Mouse (Mus musculus) intestine, embryonic 16.5 days (tissue): ENCODE measurements around the gene Zfp853. TPM values are rescaled to one million over a fixed set of nuclear protein-coding genes. Genes with fewer than 3 reads are reported as not detected.

Experiments used
- ATAC-seq: fragments of 200-750 bp; cut with Nextera tagmentation; 2 replicates; pipeline ENCODE4 v1.8.0; 2017; ENCODE audit warnings: moderate TSS enrichment, moderate library complexity
- H3K27ac ChIP-seq: fragments of 300-500 bp; sonication (generic); 2 replicates; pipeline ENCODE4 v1.5.1; 2014; ENCODE audit warnings: mild to moderate bottlenecking, low read length
- H3K27me3 ChIP-seq: fragments of 300-500 bp; sonication (generic); replicated peaks from 2 replicates; pipeline ENCODE4 v1.6.1; 2014; ENCODE audit warnings: low read length, control low read depth, mixed read lengths; ENCODE audit not compliant: control insufficient read depth, insufficient read depth
- H3K36me3 ChIP-seq: fragments of 300-500 bp; sonication (generic); 2 replicates; pipeline ENCODE4 v1.6.1; 2014; ENCODE audit warnings: low read length, control low read depth; ENCODE audit not compliant: control insufficient read depth, insufficient read depth
- H3K4me1 ChIP-seq: fragments of 300-500 bp; sonication (generic); 2 replicates; pipeline ENCODE4 v1.6.1; 2014; ENCODE audit warnings: low read length, control low read depth, mixed read lengths; ENCODE audit not compliant: control insufficient read depth, insufficient read depth
- H3K4me2 ChIP-seq: fragments of 300-500 bp; sonication (generic); 2 replicates; pipeline ENCODE4 v1.6.1; 2014; ENCODE audit warnings: low read depth, low read length, control low read depth
- H3K4me3 ChIP-seq: fragments of 300-500 bp; sonication (generic); 2 replicates; pipeline ENCODE4 v1.5.1; 2014; ENCODE audit warnings: mild to moderate bottlenecking, low read length
- H3K9ac ChIP-seq: fragments of 300-500 bp; sonication (generic); 2 replicates; pipeline ENCODE4 v1.6.1; 2014; ENCODE audit warnings: low read depth, low read length
- H3K9me3 ChIP-seq: fragments of 300-500 bp; sonication (generic); 2 replicates; pipeline ENCODE4 v1.6.1; 2016; ENCODE audit warnings: low read length, control low read depth; ENCODE audit not compliant: control insufficient read depth
- WGBS: fragments of 180-500 bp; shearing (Covaris S2); extraction: QIAGEN DNeasy Blood & Tissue Kit; methylation state at CpG from one replicate; pipeline ENCODE4 v1.1.7; 2014; 5-methylcytosine and 5-hydroxymethylcytosine counted together
- polyA plus RNA-seq: library from polyadenylated mRNA; unstranded; fragments of >200 nt; fragmentation: Nextera tagmentation; extraction: Ambion mirVana; gene quantifications from 2 replicates; pipeline ENCODE4 v1.2.1, GENCODE M21; 2015

Zfp853 gene
- polyA plus RNA-seq, 1 experiment from 2014 or later, result not detected

DNA sequence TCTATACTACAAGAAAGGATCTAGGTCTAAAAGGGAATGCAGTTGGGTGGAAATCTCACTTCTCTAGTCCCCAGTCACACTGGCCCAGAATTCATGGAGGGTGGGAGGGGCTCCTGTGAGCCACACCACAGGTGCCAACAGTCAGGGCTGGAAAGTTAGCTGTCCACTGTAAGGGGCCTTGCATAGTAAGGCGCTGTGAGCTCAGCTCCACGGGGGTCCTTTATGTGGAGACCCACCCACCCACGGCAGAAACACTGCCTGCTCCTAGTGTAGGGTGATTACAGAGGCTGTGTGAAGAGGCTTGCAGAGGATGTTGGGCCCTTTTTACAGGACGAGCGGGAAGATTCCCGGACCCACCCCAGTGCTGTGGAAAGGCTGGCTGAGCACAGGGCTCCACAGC is 41.4 kb downstream of the Zfp853 start:
- Histone ChIP-seq H3K9ac (no peak overlapping the region), H3K4me1 (peaks cover 14% of the 10 kb centered on the region)
- 68% methylated on average over 6 of the region's 6 CpGs for WGBS

GRCm38 (mm10) chr5:143244926-143245325 is 48.5 kb downstream of the Zfp853 start:
- H3K9ac ChIP-seq, result no peak overlapping the region
- ATAC-seq, result no peak
- no peaks in the 10 kb centered on the region for H3K27me3 ChIP-seq
- no peaks in the 10 kb centered on the region for H3K4me1 ChIP-seq
- H3K36me3 ChIP-seq, result peaks cover 48% of the 10 kb centered on the region
- H3K4me3 ChIP-seq, result no peak overlapping the region
- H3K4me2 ChIP-seq, result no peak overlapping the region
- 96% methylated on average over 26 of the region's 26 CpGs for WGBS
- no peak overlapping the region for H3K27ac ChIP-seq
- no peaks in the 10 kb centered on the region for H3K9me3 ChIP-seq

More for the DNA sequence above, 41.4 kb downstream of the Zfp853 start:
- Histone ChIP-seq H3K4me3 (no peak overlapping the region), H3K27me3 (peaks cover 50% of the 10 kb centered on the region), H3K4me2 (no peak overlapping the region), H3K36me3 (peaks cover 14% of the 10 kb centered on the region), H3K9me3 (peaks cover 4% of the 10 kb centered on the region), H3K27ac (no peak overlapping the region)
- no peak for ATAC-seq

Other genes with a start within 250 kb of the Zfp853 start
- 26.5 and 28.4 TPM in 2 replicates for gene Rnf216, start 180.6 kb downstream of the Zfp853 start, polyA plus RNA-seq
- gene Olfr718-ps1, start 146.0 kb downstream of the Zfp853 start, polyA plus RNA-seq, result not detected in 2 replicates
- gene Rbak, start 112.8 kb downstream of the Zfp853 start, polyA plus RNA-seq, result 5.0 and 5.6 TPM in 2 replicates
- not detected in 2 replicates for gene Spdye4b, start 112.6 kb downstream of the Zfp853 start, polyA plus RNA-seq
- gene Spdye4a, start 66.7 kb downstream of the Zfp853 start, polyA plus RNA-seq, result not detected in 2 replicates
- gene Zfp12, start 58.5 kb downstream of the Zfp853 start, polyA plus RNA-seq, result 7.4 and 8.0 TPM in 2 replicates
- 0.43 and 0.56 TPM in 2 replicates for gene Zfp316, start 23.6 kb downstream of the Zfp853 start, polyA plus RNA-seq
- gene E130309D02Rik, start 21.7 kb upstream of the Zfp853 start, polyA plus RNA-seq, result 28.9 and 30.0 TPM in 2 replicates
- gene Zdhhc4, start 35.6 kb upstream of the Zfp853 start, polyA plus RNA-seq, result 61.6 and 66.0 TPM in 2 replicates
- 0.09 and 0.28 TPM in 2 replicates for gene Grid2ip, start 63.7 kb upstream of the Zfp853 start, polyA plus RNA-seq
- gene Kdelr2, start 110.2 kb upstream of the Zfp853 start, polyA plus RNA-seq, result 345 and 360 TPM in 2 replicates
- gene Daglb, start 171.0 kb upstream of the Zfp853 start, polyA plus RNA-seq, result 16.2 and 18.5 TPM in 2 replicates
- 52.6 and 307 TPM in 2 replicates for gene Rac1, start 234.4 kb upstream of the Zfp853 start, polyA plus RNA-seq